Comparison of ENCODE assay signal across 20 mouse cellular contexts in the genomic region with DNA sequence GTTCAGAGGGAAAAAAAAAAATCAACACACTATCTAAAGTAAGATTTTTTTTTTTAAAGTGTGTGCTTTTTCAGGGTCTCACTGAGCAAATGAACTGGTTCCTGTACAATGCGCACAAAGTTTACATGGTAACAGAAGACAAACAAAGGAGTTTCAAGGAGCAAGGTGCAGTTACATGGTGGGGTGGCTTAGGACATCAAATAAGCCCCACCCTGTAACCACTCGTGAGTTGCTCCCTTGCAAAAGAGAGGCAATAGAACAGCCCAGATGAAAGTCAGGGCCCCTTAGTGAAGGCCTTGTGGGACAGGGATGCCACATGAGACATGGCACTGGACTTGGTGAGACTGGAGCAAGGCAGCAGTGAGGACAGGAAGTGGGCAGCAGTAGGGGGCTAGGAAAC.
DNase-seq lines count a peak whose midpoint lies in the region; ATAC-seq and TF ChIP-seq lines count a peak whose summit lies in the region.
"Had no signal": no experiment of that assay in that cellular context is flagged by ENCODE, and none has a peak within 500 bp of the region (broad histone marks: within the 10 kb centered on the region; RNA-seq: fewer than 3 reads in every experiment).

No protein-coding gene starts in this region.

- TF ChIP-seq CTCF in liver, postnatal 0 days (IDR thresholded peaks at IDR 0.05; ENCODE audit: low read depth), result no peak

- TF ChIP-seq EP300 in liver, postnatal 0 days (IDR thresholded peaks at IDR 0.05; ENCODE audit: low read depth), result 0 out of 2 replicates have a peak, but pooled peaks have one; percentile 12

- peaks cover 29% of the 10 kb centered on the region for H3K4me1 ChIP-seq in liver, postnatal 0 days (ENCODE audit: insufficient read depth)
- H3K4me1 ChIP-seq in forebrain, embryonic 12.5 days, result peaks cover 13% of the 10 kb centered on the region; the same call in 1 of the 2 replicates

- H3K9me3 ChIP-seq in liver, postnatal 0 days (ENCODE audit: low read length), result no peaks in the 10 kb centered on the region
- H3K9me3 ChIP-seq in forebrain, embryonic 12.5 days, result no peaks in the 10 kb centered on the region
- H3K9me3 ChIP-seq: embryonic facial prominence, embryonic 10.5 days; heart, embryonic 13.5 days; neural tube, embryonic 15.5 days had no signal

- H3K9ac ChIP-seq in liver, postnatal 0 days (replicated peaks), result no peak overlapping the region
- H3K9ac ChIP-seq in forebrain, embryonic 12.5 days, result no peak overlapping the region
- H3K9ac ChIP-seq: heart, embryonic 13.5 days; liver, embryonic 14.5 days; neural tube, embryonic 15.5 days had no signal

- H3K4me3 ChIP-seq in liver, postnatal 0 days (ENCODE audit: low read depth, low read length), result no peak overlapping the region
- H3K4me3 ChIP-seq in forebrain, embryonic 12.5 days (replicated peaks), result no peak overlapping the region
- H3K4me3 ChIP-seq: embryonic facial prominence, embryonic 10.5 days; heart, embryonic 13.5 days; neural tube, embryonic 15.5 days had no signal

- peak; percentile 24; the same call in 1 of the 2 replicates for ATAC-seq in liver, postnatal 0 days
- no peak for ATAC-seq in forebrain, embryonic 12.5 days (ENCODE audit: low FRiP score)
- ATAC-seq: forebrain, embryonic 14.5 days; midbrain, embryonic 16.5 days had no signal

- peak overlapping the region; percentile 12; the same call in 1 of the 2 replicates for H3K27ac ChIP-seq in liver, postnatal 0 days (ENCODE audit: low read depth)
- H3K27ac ChIP-seq in forebrain, embryonic 12.5 days, result no peak overlapping the region
- H3K27ac ChIP-seq: embryonic facial prominence, embryonic 10.5 days; heart, embryonic 13.5 days; liver, embryonic 14.5 days; neural tube, embryonic 15.5 days had no signal

- DNase-seq in lung, adult 18-20 months, result peak; percentile 56 to 79
- no peak for DNase-seq in lung, postnatal 14 days
- no peak for DNase-seq in liver, postnatal 0 days
- peak; percentile 72 for DNase-seq in lung, postnatal 36 days
- peak; percentile 59 for DNase-seq in yolk sac, embryonic 10.5 days (ENCODE audit: low spot score)
- no peak for DNase-seq in heart, postnatal 14 days
- DNase-seq: adrenal gland, adult 2 months; cerebellum, adult 8-10 months; gastrocnemius, postnatal 36 days; kidney, postnatal 36 days; left cerebral cortex, postnatal 4 days; right cerebral cortex, postnatal 14 days; thymus, postnatal 14 days had no signal

- H3K36me3 ChIP-seq in liver, postnatal 0 days (replicated peaks; ENCODE audit: insufficient read depth, low read length), result no peaks in the 10 kb centered on the region
- H3K36me3 ChIP-seq in forebrain, embryonic 12.5 days (replicated peaks), result no peaks in the 10 kb centered on the region
- H3K36me3 ChIP-seq: embryonic facial prominence, embryonic 10.5 days; heart, embryonic 13.5 days; neural tube, embryonic 15.5 days had no signal

- no peaks in the 10 kb centered on the region for H3K27me3 ChIP-seq in liver, postnatal 0 days (ENCODE audit: insufficient read depth, low read length)
- H3K27me3 ChIP-seq in forebrain, embryonic 12.5 days, result no peaks in the 10 kb centered on the region
- H3K27me3 ChIP-seq: heart, embryonic 13.5 days; neural tube, embryonic 15.5 days had no signal

- intact Hi-C loops in heart, postnatal 14 days (cut with DNase I), result no loop called here

- 49% methylated on average over 2 of the region's 2 CpGs for WGBS in liver, postnatal 0 days (ENCODE audit: insufficient replicate concordance)
- 89% methylated on average over 2 of the region's 2 CpGs for WGBS in forebrain, embryonic 12.5 days

- no peak overlapping the region for H3K4me2 ChIP-seq in liver, postnatal 0 days (ENCODE audit: low read depth, low read length)
- no peak overlapping the region for H3K4me2 ChIP-seq in forebrain, embryonic 12.5 days
- H3K4me2 ChIP-seq: heart, embryonic 13.5 days; neural tube, embryonic 15.5 days had no signal

Comparison
In these comparisons a context has a peak if more than half of its experiments do, and no peak if none do; other contexts are left out.
1. DNase-seq: peak in lung, adult 18-20 months (2 of 2), lung, postnatal 36 days (single experiment) and yolk sac, embryonic 10.5 days (single experiment); none in lung, postnatal 14 days (single experiment), liver, postnatal 0 days (single experiment) and heart, postnatal 14 days (0 of 2).